Mouse (Mus musculus) adrenal gland, postnatal 4 days (tissue): ENCODE measurements around the gene Dgcr2. TPM values are rescaled to one million over a fixed set of nuclear protein-coding genes. Genes with fewer than 3 reads are reported as not detected.

Experiments
- DNase-seq, 2 experiments: peaks; one replicate each; pipeline ENCODE4 v3.0.0; 2021 to 2022; ENCODE audit warnings: low spot score in 2 of 2, mixed read lengths in 2 of 2
- total RNA-seq, 2 experiments: library from RNA; stranded (reverse); gene quantifications; 2 replicates each; pipeline ENCODE4 v1.2.3; 2021

Gene Dgcr2
- total RNA-seq, 2 experiments from 2014 or later: 81.6 to 84.4 TPM

- no peak for DNase-seq
Measured at GRCm38 (mm10) chr16:17813173-17813572, 85.2 kb downstream of the Dgcr2 start.

- DNase-seq: no peak
Measured at GRCm38 (mm10) chr16:17812120-17812519, 86.2 kb downstream of the Dgcr2 start.

- DNase-seq: no peak
Measured at GRCm38 (mm10) chr16:17809711-17810110, 88.7 kb downstream of the Dgcr2 start.

GRCm38 (mm10) chr16:17809125-17809524, 89.2 kb downstream of the Dgcr2 start:
- no peak for DNase-seq

- peak; percentile 69 for DNase-seq
Measured at GRCm38 (mm10) chr16:17807192-17808009, 91.0 kb downstream of the Dgcr2 start.

- DNase-seq: no peak
Measured at GRCm38 (mm10) chr16:17806581-17807191, 91.7 kb downstream of the Dgcr2 start.

- DNase-seq: no peak
Measured at GRCm38 (mm10) chr16:17804982-17805381, 93.4 kb downstream of the Dgcr2 start.

GRCm38 (mm10) chr16:17804449-17804912, 93.9 kb downstream of the Dgcr2 start:
- DNase-seq: no peak

- DNase-seq: no peak
Measured at GRCm38 (mm10) chr16:17803675-17804448, 94.5 kb downstream of the Dgcr2 start.

GRCm38 (mm10) chr16:17802839-17803674, 95.3 kb downstream of the Dgcr2 start:
- peak in 1 of 2 experiments; percentile 14 for DNase-seq

GRCm38 (mm10) chr16:17802456-17802838, 95.9 kb downstream of the Dgcr2 start:
- no peak for DNase-seq

- no peak for DNase-seq
Measured at GRCm38 (mm10) chr16:17801777-17802455, 96.4 kb downstream of the Dgcr2 start.

GRCm38 (mm10) chr16:17799584-17799983, 98.8 kb downstream of the Dgcr2 start:
- no peak for DNase-seq

GRCm38 (mm10) chr16:17798321-17799180, 99.8 kb downstream of the Dgcr2 start:
- DNase-seq: no peak

- no peak for DNase-seq
Measured at GRCm38 (mm10) chr16:17797812-17798311, 100.5 kb downstream of the Dgcr2 start.

- no peak for DNase-seq
Measured at GRCm38 (mm10) chr16:17796971-17797811, 101.2 kb downstream of the Dgcr2 start, which contains the start of gene Scarf2. Scarf2 (plus strand) TSS chr16:17797282.

- DNase-seq: no peak
Measured at GRCm38 (mm10) chr16:17796519-17796918, 101.8 kb downstream of the Dgcr2 start.

GRCm38 (mm10) chr16:17795643-17796042, 102.7 kb downstream of the Dgcr2 start:
- no peak for DNase-seq
